Comparison of ENCODE assay signal across 21 mouse cellular contexts in the genomic region with DNA sequence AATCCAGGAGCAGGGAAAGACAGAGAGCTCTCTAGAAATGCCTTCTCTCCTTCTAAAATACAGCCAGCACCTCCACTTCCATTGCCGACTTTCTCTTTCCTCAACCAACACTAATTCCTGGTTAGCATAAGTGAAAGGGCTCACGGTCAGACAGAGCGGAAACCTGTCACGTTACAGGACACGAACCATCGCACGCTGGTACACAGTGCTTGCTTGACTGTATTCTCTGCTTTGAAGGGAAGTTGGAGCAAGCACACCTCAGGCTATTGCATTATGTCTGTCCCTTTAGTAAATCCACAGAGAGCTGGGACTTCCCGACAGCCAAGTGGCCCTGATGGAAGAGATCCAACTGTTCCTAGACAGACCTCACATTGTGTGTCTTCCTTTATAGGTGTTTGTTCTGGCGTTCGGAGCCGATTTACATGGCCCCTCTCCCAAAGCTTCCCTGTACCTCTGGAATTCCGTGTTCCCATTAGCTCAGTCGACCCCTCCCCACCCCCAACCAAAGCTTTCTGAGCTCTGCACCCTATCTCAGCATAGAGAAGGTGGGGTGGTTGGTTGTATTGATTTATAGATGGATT. TPM values are rescaled to one million over a fixed set of nuclear protein-coding genes. Genes with fewer than 3 reads are reported as not detected.
A peak's percentile ranks its signal among the peaks of the same experiment; 100 is the strongest.
DNase-seq lines count a peak whose midpoint lies in the region; ATAC-seq and TF ChIP-seq lines count a peak whose summit lies in the region.
"Had no signal": no experiment of that assay in that cellular context is flagged by ENCODE, and none has a peak within 500 bp of the region (broad histone marks: within the 10 kb centered on the region; RNA-seq: fewer than 3 reads in every experiment).

No protein-coding gene starts in this region.

- H3K27ac ChIP-seq in embryonic facial prominence, embryonic 13.5 days = peak overlapping the region; percentile 80
- no peak overlapping the region for H3K27ac ChIP-seq in embryonic facial prominence, embryonic 10.5 days (replicated peaks)
- H3K27ac ChIP-seq in heart, postnatal 0 days (ENCODE audit: low read depth) = peak overlapping the region; percentile 38
- no peak overlapping the region for H3K27ac ChIP-seq in CH12.LX (ENCODE audit: insufficient read depth, low read depth)
- H3K27ac ChIP-seq: forebrain, embryonic 15.5 days; heart, embryonic 13.5 days; hindbrain, postnatal 0 days; kidney, embryonic 15.5 days; midbrain, embryonic 10.5 days; stomach, embryonic 15.5 days had no signal

- H3K9me3 ChIP-seq in embryonic facial prominence, embryonic 13.5 days = no peaks in the 10 kb centered on the region
- no peaks in the 10 kb centered on the region for H3K9me3 ChIP-seq in embryonic facial prominence, embryonic 10.5 days
- no peaks in the 10 kb centered on the region for H3K9me3 ChIP-seq in heart, postnatal 0 days (replicated peaks; ENCODE audit: control insufficient read depth, low read length)
- no peaks in the 10 kb centered on the region for H3K9me3 ChIP-seq in CH12.LX (replicated peaks; ENCODE audit: low read length)
- H3K9me3 ChIP-seq: forebrain, embryonic 15.5 days; heart, embryonic 13.5 days; kidney, embryonic 15.5 days; midbrain, embryonic 10.5 days; stomach, embryonic 15.5 days had no signal

- dilution Hi-C loops in CH12.LX (cut with MboI; ENCODE audit: extremely low pct_ligation_motif_present, extremely low pct_unique_long_range_greater_than_20kb, low sequenced_read_pairs) = no loop called here

- no peak overlapping the region for H3K9ac ChIP-seq in embryonic facial prominence, embryonic 13.5 days
- no peak overlapping the region for H3K9ac ChIP-seq in heart, postnatal 0 days (replicated peaks; ENCODE audit: low read depth, low read length)
- no peak overlapping the region for H3K9ac ChIP-seq in CH12.LX (ENCODE audit: insufficient read depth, low read depth)
- H3K9ac ChIP-seq: forebrain, embryonic 15.5 days; heart, embryonic 13.5 days; kidney, embryonic 15.5 days; stomach, embryonic 15.5 days had no signal

- TF ChIP-seq POLR2A in CH12.LX (IDR thresholded peaks at IDR 0.05; ENCODE audit: low read depth, low read length) = no peak

- in situ Hi-C loops in CH12.LX (cut with MboI; ENCODE audit: low pct_ligation_motif_present, low pct_unique_long_range_greater_than_20kb, low sequenced_read_pairs) = no loop called here

- no peaks in the 10 kb centered on the region for H3K36me3 ChIP-seq in embryonic facial prominence, embryonic 13.5 days
- H3K36me3 ChIP-seq in embryonic facial prominence, embryonic 10.5 days (replicated peaks) = no peaks in the 10 kb centered on the region
- H3K36me3 ChIP-seq in heart, postnatal 0 days (replicated peaks; ENCODE audit: control insufficient read depth, insufficient read depth, low read length) = no peaks in the 10 kb centered on the region
- no peaks in the 10 kb centered on the region for H3K36me3 ChIP-seq in CH12.LX (replicated peaks in 1 of 2; ENCODE audit: control insufficient read depth in 1 of 2, insufficient read depth in 1 of 2, low read length in 1 of 2)
- H3K36me3 ChIP-seq: forebrain, embryonic 15.5 days; heart, embryonic 13.5 days; kidney, embryonic 15.5 days; midbrain, embryonic 10.5 days; stomach, embryonic 15.5 days had no signal

- TF ChIP-seq RAD21 in CH12.LX (IDR thresholded peaks at IDR 0.05; ENCODE audit: low read depth, low read length) = no peak

- H3K79me2 ChIP-seq in CH12.LX (replicated peaks; ENCODE audit: control insufficient read depth, extremely low read depth, insufficient read depth, poor library complexity, severe bottlenecking) = no peaks in the 10 kb centered on the region

- H3K27me3 ChIP-seq in embryonic facial prominence, embryonic 13.5 days = no peaks in the 10 kb centered on the region
- H3K27me3 ChIP-seq in embryonic facial prominence, embryonic 10.5 days (replicated peaks; ENCODE audit: low read depth, poor library complexity, severe bottlenecking) = no peaks in the 10 kb centered on the region
- H3K27me3 ChIP-seq in heart, postnatal 0 days (ENCODE audit: control insufficient read depth, insufficient read depth, low read length) = no peaks in the 10 kb centered on the region
- H3K27me3 ChIP-seq in CH12.LX (replicated peaks) = no peaks in the 10 kb centered on the region
- H3K27me3 ChIP-seq: forebrain, embryonic 15.5 days; heart, embryonic 13.5 days; kidney, embryonic 15.5 days; stomach, embryonic 15.5 days had no signal

- WGBS in embryonic facial prominence, embryonic 13.5 days = 71% methylated on average over 13 of the region's 13 CpGs
- WGBS in embryonic facial prominence, embryonic 10.5 days = 81% methylated on average over 13 of the region's 13 CpGs
- 66% methylated on average over 13 of the region's 13 CpGs for WGBS in heart, postnatal 0 days

- no peak for ATAC-seq in embryonic facial prominence, embryonic 13.5 days (ENCODE audit: insufficient number of reproducible peaks, insufficient read depth, low FRiP score, low TSS enrichment, low read depth)
- ATAC-seq in heart, postnatal 0 days (ENCODE audit: insufficient read depth, low read depth) = no peak
- ATAC-seq: forebrain, embryonic 15.5 days; hindbrain, postnatal 0 days; intestine, postnatal 0 days; lung, postnatal 0 days had no signal

- H3K4me3 ChIP-seq in embryonic facial prominence, embryonic 13.5 days = no peak overlapping the region
- H3K4me3 ChIP-seq in embryonic facial prominence, embryonic 10.5 days = no peak overlapping the region
- H3K4me3 ChIP-seq in heart, postnatal 0 days (ENCODE audit: low read depth, low read length) = no peak overlapping the region
- no peak overlapping the region for H3K4me3 ChIP-seq in CH12.LX (replicated peaks in 1 of 3; ENCODE audit: low read depth in 2 of 3, low read length in 2 of 3, poor library complexity in 1 of 3)
- H3K4me3 ChIP-seq: forebrain, embryonic 15.5 days; heart, embryonic 13.5 days; kidney, embryonic 15.5 days; midbrain, embryonic 10.5 days; stomach, embryonic 15.5 days had no signal

- peaks cover 7% of the 10 kb centered on the region for H3K4me1 ChIP-seq in embryonic facial prominence, embryonic 13.5 days
- H3K4me1 ChIP-seq in embryonic facial prominence, embryonic 10.5 days = 0 out of 2 replicates have a peak, but pooled peaks cover under 1% of the 10 kb centered on the region
- H3K4me1 ChIP-seq in heart, postnatal 0 days (ENCODE audit: control insufficient read depth, insufficient read depth) = 0 out of 2 replicates have a peak, but pooled peaks cover 10% of the 10 kb centered on the region
- peaks cover 11 to 26% of the 10 kb centered on the region in 2 experiments for H3K4me1 ChIP-seq in CH12.LX (ENCODE audit: control insufficient read depth in 1 of 2, insufficient read depth in 2 of 2)
- H3K4me1 ChIP-seq: forebrain, embryonic 15.5 days; heart, embryonic 13.5 days; stomach, embryonic 15.5 days had no signal

- H3K4me2 ChIP-seq in embryonic facial prominence, embryonic 13.5 days = no peak overlapping the region
- H3K4me2 ChIP-seq in heart, postnatal 0 days (ENCODE audit: low read depth, low read length) = 0 out of 2 replicates have a peak overlapping the region, but pooled peaks have one; percentile 12
- H3K4me2 ChIP-seq in CH12.LX (ENCODE audit: insufficient read depth, low read depth, poor library complexity, severe bottlenecking) = no peak overlapping the region
- H3K4me2 ChIP-seq: forebrain, embryonic 15.5 days; heart, embryonic 13.5 days; kidney, embryonic 15.5 days; stomach, embryonic 15.5 days had no signal

- no peak for TF ChIP-seq CTCF in heart, postnatal 0 days (IDR thresholded peaks at IDR 0.05; ENCODE audit: low read depth)
- TF ChIP-seq CTCF in CH12.LX (conservative IDR thresholded peaks at IDR 0.05 in 1 of 2, IDR thresholded peaks at IDR 0.05 in 1 of 2; ENCODE audit: low read depth in 2 of 2, low read length in 2 of 2) = no peak

- intact Hi-C loops in heart, postnatal 25 days (cut with DNase I) = no loop called here

- DNase-seq in embryonic facial prominence, embryonic 10.5 days (ENCODE audit: low spot score) = no peak
- no peak for DNase-seq in heart, postnatal 0 days (ENCODE audit: low spot score)
- DNase-seq in heart, postnatal 25 days (ENCODE audit: low spot score) = no peak
- DNase-seq in CH12.LX (ENCODE audit: extremely low read depth) = no peak
- peak; percentile 67 for DNase-seq in fat pad, adult 2 months (ENCODE audit: extremely low read depth, low read depth, low spot score)
- DNase-seq in frontal cortex, adult 2 months (ENCODE audit: extremely low spot score in 1 of 2, low spot score in 1 of 2) = no peak
- DNase-seq: adrenal gland, postnatal 10 days; cerebellum, adult 9-10 months; gastrocnemius, postnatal 36 days; kidney, postnatal 4 days; liver; thymus, postnatal 36 days had no signal

- TF ChIP-seq EP300 in heart, postnatal 0 days (IDR thresholded peaks at IDR 0.05; ENCODE audit: low read depth) = no peak
- no peak for TF ChIP-seq EP300 in CH12.LX (IDR thresholded peaks at IDR 0.05; ENCODE audit: low read length)

TF ChIP-seq in CH12.LX, 34 proteins besides CTCF, POLR2A, EP300 and RAD21:
- TF ChIP-seq BHLHE40 (IDR thresholded peaks at IDR 0.05; ENCODE audit: low read depth, low read length) = peak; percentile 50
- no peak for TF ChIP-seq GABPA (IDR thresholded peaks at IDR 0.05; ENCODE audit: insufficient replicate concordance, low read depth, low read length)

RNA-seq across cellular contexts. Expression of gene Aebp2, which starts 10.5 kb away (rescaled TPM):
- polyA plus RNA-seq in embryonic facial prominence, embryonic 13.5 days (2015; fragmentation: Nextera tagmentation; extraction: Ambion mirVana) = 15.3 and 17.6 TPM in 2 replicates
- 8.1 and 9.4 TPM in 2 replicates for polyA plus RNA-seq in embryonic facial prominence, embryonic 10.5 days (2016; fragmentation: Nextera tagmentation; extraction: Ambion mirVana)
- 14.8 and 23.8 TPM in 2 replicates for total RNA-seq in heart, postnatal 0 days (2014; rRNA removed; ENCODE audit: low replicate concordance)
- 5.2 and 5.4 TPM in 2 replicates for polyA plus RNA-seq in heart, postnatal 0 days (2015; fragmentation: Nextera tagmentation; extraction: Ambion mirVana)
- 10 to 100 TPM; 35.7 to 36.5 TPM for total RNA-seq in heart, postnatal 25 days (2021)
- total RNA-seq in CH12.LX (2012; rRNA removed) (59.9 and 76.8 TPM in 2 replicates), CH12.LX (2014; rRNA removed) (54.4 and 62.1 TPM in 2 replicates)
- polyA plus RNA-seq in CH12.LX (2012; ENCODE audit: insufficient read length, low read depth) = 63.3 and 70.8 TPM in 2 replicates
- polyA plus RNA-seq in frontal cortex, adult 2 months (2012; rRNA removed) = 40.7 and 42.1 TPM in 2 replicates

Comparison
In these comparisons a context has a peak if more than half of its experiments do, and no peak if none do; other contexts are left out.
1. H3K27ac ChIP-seq: peak in embryonic facial prominence, embryonic 13.5 days (single experiment) and heart, postnatal 0 days (single experiment); none in embryonic facial prominence, embryonic 10.5 days (single experiment) and CH12.LX (single experiment).